Mouse (Mus musculus) kidney, postnatal 14 days (tissue): ENCODE data around the gene Gorasp1.
A peak's percentile ranks its signal among the peaks of the same experiment; 100 is the strongest.

Experiments used
- DNase-seq: peaks from one replicate; pipeline ENCODE4 v3.0.0; 2022; ENCODE audit warnings: mixed read lengths

The Gorasp1 gene

DNA sequence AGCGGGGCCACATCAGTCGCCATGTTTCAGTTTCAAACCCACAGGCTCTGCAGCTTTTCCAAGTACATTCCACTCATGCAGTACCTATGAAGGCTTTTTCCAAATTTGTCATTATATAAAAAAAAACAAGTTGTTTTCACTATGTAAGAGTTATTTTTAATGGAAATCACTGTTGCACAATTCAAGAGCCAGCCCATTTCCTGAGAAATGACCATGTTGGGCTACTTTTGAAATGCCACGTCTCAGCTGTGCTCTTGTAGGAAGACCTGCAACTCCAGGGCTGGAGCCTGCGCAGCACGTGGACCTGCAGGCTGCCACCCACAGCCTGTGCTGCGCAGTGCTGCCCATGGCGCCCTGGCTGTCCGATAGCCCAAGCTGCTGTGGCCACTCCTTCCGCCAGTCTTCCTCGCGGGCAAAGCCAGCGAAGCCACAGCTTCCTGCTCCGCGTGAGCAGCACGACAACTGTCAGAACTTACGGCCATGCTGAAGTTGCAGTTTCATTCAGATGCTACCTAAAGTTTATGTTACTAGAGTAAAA, 12.2 kb downstream of the Gorasp1 start:
- DNase-seq: no peak

DNA sequence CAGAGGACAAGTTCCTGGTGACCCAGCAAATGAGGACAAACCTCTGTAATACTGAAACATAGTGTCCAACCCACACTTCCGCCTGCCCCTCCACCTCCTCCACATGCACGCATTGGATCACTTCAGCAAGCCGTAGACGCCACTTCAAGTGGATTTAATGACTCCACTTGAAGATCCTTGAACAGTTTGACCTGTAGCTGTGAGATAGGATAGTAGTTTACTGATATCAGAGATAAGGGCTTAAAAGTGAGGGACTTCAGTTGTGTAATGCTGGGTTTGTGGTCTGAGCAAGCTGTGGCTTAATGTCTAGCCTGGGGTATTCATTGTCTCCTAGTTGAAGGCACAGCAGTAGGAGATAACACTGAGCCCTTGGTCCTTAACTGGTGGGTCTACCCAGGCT, 13.9 kb downstream of the Gorasp1 start:
- no peak for DNase-seq

GRCm38 (mm10) chr9:119919858-119920257, 17.5 kb downstream of the Gorasp1 start:
- DNase-seq: no peak

- DNase-seq: no peak
These were observed 24.1 kb downstream of the Gorasp1 start for GRCm38 (mm10) chr9:119913087-119913838.

DNA sequence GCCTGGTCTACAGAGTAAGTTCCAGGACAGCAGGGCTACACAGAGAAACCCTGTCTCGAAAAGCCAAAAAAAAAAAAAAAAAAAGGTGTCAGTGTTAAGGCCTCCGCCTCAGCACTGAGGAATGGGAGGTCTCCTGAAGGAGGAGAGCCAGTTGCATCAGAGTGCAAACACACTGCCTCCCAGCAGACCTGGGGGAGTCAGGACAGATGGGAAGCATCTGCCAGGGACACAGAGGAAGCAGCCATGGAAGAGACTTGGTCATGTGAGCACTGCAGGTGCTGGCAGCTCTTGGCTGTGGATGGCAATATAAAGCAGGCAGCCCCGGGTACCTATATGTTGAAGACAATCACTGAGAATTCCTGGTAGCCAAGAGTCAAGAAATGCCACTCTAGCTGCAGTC, 27.4 kb downstream of the Gorasp1 start:
- DNase-seq: no peak

DNA sequence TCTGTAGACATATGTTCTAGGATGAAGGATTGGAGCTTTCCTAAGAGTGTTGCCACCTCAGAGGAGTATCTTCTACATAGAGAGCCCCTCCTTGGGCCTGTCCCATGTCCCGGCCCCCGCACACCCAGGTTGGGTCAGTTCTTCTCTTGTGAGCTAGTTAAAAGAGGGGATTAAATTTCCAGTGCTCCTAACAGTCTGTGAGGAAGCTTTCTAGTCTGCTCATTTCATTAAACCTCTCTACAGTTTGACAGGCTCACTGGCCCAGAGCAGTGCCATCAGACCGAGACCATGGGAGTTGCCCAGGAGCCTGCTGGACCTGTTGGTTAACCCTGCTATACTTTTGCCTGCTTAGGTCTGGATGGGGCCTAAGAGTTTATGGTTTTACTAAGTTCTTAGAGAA, 28.7 kb downstream of the Gorasp1 start:
- no peak for DNase-seq

DNA sequence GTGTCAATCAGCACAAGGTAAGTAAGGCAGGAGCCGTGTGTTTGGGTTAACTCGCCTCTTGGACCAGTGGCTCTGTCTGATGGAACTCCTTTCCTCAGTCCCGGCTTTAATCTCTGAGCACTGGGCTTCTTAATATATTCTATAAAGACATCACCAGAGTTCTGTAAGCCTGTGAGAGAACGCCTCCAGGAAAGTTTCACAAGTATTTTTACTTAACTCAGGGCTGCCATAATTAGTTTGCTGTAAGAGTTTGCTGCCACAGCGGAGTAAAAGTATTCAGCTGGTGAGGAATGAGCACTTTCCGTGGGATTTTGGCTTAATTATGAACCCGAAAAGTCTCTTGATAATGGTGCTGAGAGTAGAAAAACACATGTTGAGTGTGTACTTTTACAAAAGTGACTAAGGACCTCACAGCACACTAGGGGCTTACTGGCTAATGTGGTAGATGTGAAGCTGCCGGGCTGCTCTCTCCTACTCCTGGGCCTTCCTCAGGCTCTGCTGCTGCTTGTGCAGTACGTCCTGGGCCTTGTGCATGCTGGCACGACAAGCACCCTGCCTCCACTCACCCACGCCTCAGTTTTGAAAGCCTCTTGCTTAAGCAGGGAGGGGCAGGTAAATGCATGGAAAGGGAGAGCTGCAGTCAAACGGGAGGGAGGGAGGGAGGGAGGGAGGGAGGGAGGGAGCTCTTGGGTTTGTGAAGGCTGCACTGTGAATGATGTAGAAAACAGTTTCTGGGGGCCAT, 34.8 kb downstream of the Gorasp1 start:
- DNase-seq: no peak

- DNase-seq: no peak
These were observed 37.9 kb downstream of the Gorasp1 start for GRCm38 (mm10) chr9:119899446-119899845.

GRCm38 (mm10) chr9:119895040-119895721, 42.2 kb downstream of the Gorasp1 start:
- DNase-seq: peak; percentile 65

DNA sequence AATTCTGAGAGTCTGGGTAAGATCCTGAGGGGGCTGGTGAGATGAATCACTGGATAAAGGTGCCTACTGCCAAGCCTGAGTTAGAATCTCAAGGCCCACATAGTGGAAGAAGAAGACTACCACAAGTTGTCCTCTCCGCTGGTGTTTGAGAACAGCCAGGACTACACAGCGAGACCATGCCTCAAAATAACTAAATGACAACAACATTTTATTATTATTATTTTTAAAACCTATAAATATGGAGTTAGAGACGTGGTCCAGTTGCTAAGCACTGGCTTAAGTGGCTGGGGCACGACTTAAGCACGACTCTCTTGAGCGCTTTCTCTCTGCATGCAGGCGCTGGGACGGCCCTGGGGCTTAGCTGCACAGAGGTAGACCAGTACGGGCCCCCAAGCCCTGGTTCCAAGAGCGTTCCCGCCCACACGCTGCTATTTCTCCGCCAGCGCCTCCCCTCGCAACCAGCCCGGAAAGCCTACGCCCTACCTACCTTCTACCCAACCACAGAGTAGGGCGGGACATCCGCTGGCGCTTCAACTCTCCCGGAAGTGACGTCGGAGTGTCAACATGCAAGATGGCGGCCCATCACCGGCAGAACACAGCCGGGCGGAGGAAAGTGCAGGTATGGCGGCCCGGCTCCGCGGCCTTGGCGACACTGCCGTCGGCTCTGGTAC, 42.9 kb downstream of the Gorasp1 start, which contains the start of gene Wdr48:
Gene Wdr48, plus strand, starts transcription at position 540 of the 671 bp plus-strand sequence.
- peak; percentile 99 for DNase-seq

- DNase-seq: no peak
These were observed 43.5 kb downstream of the Gorasp1 start for GRCm38 (mm10) chr9:119893881-119894280.

DNA sequence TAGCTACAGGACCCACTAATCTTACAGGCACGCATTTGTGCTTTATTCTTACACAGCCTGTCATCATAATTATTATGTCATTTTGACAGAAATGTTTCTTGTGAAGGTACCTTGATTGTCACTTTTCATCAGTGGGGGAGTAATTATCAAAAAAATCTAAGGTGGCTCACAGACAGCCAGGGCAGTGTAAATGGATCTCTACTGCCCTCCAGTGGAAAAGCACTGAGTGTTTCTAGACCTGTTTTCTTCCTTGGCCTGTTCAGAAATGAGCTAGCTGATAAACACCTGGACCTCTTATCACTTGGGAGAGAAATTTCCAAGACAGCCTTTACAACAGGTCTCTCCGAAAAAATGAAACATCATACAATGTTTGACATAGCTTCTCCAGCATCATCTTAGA, 46.7 kb downstream of the Gorasp1 start:
- DNase-seq: peak; percentile 40

DNA sequence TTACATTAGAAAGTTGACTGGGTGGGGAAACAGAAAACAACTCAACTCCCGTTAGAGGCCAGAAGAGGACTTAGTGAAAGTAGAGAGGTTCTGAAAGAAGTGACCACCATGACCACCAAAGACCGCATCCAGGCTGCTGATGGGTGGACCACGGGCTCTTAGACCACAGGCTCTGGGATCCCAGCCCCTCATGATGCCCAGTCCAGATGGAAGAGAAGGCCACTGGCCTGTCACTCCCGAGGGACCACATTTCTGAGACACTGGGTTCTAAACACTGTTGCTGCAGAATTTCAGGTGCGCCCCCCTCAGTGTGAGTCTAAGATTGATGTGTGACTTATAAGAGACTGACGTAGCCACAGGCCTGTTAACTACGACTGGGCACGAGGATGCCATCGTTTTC, 47.9 kb downstream of the Gorasp1 start:
- DNase-seq: no peak

DNA sequence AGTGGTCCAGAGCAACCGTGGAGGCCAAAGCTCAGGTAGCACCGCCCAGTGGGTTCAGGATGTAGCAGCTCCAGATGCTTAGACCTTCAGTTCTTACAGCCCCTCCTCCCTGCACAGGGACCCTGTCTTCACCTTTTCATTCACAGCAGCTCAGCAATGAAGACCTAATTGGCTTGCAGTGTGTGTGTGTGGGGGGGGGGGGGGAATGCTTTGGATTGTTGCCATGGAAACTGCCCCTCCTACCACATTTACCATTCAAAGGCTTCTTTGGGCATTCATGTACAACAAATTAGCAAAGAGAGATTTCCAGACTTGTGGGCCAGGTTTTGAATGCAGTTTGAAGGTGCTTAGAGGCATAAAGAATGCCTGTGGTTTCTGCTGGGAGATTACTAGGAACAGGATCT, 48.5 kb downstream of the Gorasp1 start:
- no peak for DNase-seq

- no peak for DNase-seq
These were observed 50.0 kb downstream of the Gorasp1 start for GRCm38 (mm10) chr9:119887144-119887901.
